Mouse (Mus musculus) kidney, postnatal 25 days (tissue): ENCODE results near the gene Dnmt3l.
"Not testable (repeated sequence)": the region's sequence is repeated elsewhere in the genome, so short reads cannot be mapped to it uniquely, and the experiment has no call there.

ENCODE experiments used
- DNase-seq, 2 experiments: peaks; one replicate each; pipeline ENCODE4 v3.0.0; 2021; ENCODE audit warnings: mixed read lengths in 2 of 2

Dnmt3l gene

DNA sequence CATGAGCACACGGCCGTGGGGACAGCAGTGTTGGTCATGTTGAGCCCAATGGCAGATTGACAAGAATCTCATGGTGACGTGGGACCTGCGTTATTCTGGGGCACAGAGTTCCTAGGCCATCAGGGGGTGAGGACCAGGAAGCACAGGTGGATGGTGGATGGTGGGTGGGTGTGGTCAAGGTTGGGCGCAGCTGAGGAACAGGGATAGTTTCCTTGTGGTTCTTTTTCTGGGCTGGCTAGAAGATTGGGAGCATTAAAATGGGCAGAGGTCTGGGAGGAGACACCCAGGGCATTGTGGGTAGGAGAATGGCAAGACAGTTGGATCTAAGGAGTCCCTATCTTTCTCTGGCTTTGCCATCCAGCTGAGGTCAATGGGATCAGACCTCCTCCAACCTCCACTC is at the start of gene Dnmt3l:
Gene Dnmt3l (plus strand): TSS at position 301 of the 400 bp plus-strand sequence.
- no peak for DNase-seq

DNA sequence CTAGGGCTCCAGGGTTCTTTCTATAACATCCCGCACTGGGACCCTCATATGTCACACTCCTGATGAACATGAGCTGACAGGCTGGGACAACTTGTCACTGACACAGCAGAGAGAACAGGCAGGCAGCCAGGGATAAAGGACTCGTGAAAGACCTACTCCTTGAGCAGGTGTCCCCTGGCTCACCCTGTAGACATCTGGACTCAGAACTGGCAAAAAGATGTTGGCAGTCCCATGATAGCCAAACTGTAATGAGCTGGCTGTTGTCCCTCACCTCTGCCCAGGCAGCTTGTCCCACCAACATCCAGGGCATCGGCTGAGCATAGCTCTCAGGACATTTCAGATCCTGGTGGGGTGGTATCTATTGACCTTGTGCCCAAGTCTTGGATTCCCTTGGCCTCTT is 46.1 kb upstream of the Dnmt3l start:
- DNase-seq: no peak

DNA sequence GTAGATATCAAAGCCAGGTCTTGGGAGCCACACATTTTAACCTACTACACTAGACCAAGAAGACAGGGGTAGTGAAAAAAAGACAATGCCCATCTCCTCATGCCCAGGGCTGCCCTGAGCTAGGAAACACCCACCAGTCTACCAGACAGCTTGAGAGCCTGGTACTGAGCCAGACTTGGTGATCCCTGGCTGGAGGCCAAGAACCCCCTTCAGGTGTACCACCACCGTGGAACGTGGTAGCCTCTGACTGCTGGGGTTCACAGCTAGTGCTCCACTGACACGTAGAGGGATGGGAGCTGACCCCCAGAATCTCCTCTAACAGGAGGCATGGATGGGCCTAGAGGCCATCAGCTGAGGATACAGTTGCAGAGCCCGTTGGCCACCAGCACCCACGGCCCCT is 41.5 kb upstream of the Dnmt3l start:
- DNase-seq: no peak

DNA sequence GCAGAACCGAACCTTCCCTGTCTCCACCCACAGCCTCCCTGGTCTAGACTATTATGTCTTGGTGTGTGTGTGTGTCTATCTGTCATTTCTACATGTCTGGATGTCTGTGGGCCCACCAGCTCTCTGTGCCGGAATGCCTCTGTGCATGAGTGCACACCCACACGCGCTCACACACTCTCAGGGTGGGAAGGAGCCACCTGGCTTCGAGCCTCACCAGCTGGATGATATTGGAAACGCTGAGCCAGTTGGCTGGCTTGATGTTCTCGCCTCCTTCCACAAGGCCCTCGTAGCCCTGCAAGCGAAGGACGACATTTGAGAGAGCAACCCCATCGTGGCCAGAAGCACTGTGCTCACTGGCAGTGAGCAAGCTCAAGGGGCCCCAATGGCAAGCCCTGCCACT is 40.0 kb upstream of the Dnmt3l start:
- no peak for DNase-seq

DNA sequence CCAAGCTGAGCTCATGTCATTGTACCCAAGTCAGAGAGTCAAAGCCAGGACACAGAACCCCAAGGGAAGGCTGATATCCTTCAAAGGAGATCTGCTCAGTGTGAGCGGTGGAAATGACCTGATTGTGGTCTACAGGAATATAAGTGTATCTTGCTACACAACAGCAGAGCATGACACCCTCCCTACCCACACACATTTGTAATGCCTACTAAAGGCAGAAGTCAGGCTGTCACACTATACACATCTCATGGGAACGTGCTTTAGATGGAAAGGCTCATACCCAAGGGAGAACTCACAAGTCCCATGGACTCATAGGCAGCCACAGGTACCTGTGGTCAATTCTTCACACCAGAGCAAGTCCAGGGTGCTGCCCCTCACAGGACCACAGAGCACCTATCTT is 39.4 kb upstream of the Dnmt3l start:
- DNase-seq: no peak

DNA sequence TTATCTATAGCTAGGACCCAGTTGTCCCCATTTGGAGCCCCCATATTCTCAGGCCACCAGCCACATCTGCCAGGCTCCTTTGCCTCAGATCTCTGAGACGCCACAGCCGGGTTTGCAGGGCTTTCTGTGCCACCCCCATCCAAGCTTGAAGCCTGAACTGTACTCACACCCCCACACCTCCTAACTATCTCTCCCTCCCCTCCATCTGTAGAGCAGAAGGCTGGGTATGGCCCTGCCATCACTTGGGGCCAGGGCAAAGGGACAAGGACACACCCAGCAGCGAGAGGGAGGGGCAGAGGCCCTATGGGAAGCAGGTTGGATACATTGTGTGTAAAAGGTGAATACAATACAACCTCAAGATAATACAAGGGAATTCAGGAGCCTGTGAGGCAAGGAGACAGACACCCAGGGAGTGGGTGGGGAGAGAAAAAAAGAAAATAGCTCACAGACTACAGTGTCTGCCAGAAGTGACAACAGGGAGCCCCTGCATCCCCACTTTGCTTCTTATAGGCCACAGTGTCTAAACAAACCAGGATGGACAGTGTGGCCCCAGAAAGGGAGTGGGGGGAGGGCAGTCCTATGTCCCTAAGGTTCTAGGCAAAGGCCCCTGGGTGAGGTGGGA is 37.2 kb upstream of the Dnmt3l start:
- DNase-seq: no peak

DNA sequence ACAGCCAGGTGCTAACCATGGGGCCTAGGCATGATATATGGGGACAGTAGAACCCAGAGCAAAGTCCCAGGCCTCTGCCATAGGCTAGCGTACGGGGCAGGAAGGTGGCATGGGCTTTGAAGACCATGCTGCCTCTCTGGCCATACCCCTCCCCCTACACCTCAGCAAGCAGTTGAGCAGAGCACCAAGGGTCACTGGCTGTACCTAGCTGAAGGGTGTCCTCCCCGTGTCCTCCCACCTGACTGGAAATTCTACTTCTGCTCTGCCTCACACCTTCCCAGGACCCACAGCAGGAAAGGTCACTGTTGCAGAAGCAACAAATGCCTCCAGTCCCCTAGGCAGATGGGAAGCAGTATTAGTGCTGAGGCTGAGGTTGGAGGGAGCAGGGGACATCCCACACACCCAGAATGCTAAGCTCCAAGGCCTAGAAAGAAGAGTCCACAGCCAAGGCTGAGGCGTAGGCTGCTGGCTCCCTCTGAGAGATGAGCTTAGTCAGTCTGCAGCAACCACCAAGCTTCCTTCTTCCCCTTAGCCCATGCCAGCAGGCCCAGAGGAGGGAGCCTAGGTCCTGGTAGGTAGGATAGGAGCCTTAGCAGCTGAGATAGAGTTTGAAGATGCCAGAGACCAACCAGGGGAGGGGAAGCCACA is 35.8 kb upstream of the Dnmt3l start:
- DNase-seq: peak in 1 of 2 experiments; percentile 79

DNA sequence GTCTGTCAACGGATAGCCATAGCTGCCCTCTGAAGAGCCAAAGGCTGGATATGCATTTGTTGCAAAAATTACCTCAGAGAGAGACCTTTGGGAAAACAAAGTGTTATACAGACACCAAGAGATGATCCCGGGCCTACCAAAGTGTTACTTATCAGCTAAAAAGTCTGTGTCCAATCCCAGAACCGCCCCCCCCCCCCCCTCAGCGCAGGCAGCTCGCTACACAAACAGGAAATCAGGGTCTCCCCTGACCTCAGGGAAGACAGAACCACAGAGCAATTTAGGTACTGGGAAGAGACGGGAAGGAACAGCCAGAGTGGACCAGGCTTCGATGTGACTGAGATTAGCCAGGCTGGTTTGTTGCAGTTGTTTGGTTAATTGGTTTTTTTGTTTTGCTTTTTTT is 34.5 kb upstream of the Dnmt3l start:
- DNase-seq: no peak

DNA sequence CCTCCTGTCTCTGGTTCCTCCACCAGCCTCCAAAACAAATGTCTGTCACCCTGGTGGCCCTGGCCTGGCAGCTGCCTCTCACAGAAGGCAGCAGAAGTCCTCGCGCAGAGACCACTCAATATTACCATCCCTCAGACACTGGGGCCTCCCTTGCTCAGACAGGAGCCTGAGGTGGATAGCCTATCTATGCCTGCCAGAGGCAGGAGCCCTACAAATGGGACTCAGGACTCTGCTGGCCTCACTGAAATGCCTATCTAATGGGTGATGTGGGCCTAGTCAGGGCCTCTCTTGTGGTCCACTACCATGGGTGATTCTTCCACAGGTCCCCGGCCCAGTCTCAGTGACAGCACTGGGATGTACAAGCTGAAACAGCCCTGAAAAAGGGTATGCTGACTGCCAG is 33.6 kb upstream of the Dnmt3l start:
- no peak for DNase-seq

DNA sequence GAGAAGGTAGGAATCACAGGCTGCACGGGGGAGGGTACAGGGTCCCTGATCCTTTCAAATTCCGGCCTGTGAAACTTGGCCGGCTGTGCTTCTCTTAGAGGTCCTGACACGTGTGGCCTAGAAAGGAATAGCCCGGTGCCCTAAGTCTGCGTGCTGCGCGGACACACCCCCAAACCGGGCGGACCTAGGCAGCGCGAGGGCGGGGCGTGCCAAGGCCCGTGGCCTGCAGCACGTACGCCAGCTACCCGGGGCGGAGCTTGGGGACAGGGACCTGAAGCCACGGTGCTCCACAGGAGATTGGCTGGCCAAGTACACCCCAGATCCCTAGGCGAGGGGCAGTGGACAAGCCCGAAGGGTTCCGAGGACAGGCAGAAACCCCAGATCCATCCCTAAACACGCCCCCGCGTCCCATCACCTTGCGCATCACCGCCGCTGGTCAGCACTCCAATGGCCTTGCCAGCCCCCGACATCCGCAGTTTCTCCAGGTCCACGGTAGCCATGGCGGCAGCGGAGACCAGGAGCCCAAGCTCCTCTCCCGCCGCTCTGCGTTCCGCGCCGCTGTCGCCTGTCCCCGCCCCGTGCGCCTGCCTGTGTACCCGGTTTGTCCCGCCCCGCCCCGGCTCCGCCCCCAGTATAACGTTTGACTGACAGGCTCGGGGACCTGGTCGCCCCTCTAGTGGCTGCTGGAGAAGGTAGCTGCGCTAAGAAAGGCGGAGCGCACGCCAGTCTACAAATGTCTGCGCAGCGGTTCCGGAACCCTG is 32.4 kb upstream of the Dnmt3l start:
- DNase-seq: peak; percentile 98 to 99

DNA sequence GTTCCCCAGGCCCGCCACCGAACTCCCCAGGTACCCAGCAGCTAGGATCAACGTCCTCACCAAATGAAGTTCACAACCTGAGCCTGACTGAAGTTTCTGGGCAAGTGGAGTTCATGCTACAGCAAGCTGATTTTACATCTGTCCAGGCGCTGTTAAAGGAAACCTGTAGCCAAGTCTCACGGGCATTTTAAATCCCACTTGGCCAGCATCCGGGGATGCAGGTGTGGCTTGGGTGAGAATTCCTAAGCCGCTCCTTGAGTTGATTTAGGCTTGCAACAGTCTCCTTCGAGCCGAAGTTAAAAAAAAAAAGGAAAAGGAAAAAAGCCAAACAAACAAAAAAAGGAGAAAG is 31.8 kb upstream of the Dnmt3l start, which contains the start of gene Pfkl:
Gene Pfkl (minus strand): TSS at position 139 of the 349 bp plus-strand sequence.
- DNase-seq: no peak

DNA sequence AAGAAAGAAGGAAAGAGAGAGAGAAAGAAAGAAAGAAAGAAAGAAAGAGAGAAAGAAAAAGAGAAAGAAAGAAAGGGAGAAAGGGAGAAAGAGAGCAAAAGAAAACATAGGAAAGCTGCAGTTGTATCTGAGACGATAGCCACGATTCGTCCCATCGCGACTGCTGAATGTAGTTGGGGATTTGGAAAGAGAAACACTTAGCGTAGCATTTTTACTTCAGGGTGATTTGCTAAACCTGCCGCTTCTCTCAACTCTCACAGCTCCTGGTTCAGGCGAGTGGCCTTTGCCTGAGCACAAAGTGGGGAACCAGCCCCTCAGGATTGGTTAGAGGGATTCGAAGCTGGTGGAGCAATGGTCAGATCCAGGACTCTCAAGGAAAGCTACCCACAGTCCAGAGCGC is 31.4 kb upstream of the Dnmt3l start:
- no peak for DNase-seq

DNA sequence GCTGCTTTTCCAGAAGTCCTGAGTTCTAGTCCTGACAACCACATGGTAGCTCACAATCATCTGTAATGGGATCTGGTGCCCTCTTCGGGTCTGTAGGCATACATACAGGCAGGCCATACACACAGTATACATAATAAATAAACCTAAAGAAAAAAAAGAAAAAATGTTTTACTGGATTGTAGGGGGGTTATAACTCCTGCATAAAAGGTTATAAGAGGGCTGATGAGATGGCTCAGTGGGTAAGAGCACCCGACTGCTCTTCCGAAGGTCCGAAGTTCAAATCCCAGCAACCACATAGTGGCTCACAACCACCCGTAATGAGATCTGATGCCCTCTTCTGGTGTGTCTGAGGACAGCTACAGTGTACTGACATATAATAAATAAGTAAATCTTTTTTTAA is 30.6 kb upstream of the Dnmt3l start:
- DNase-seq: not testable (repeated sequence)

DNA sequence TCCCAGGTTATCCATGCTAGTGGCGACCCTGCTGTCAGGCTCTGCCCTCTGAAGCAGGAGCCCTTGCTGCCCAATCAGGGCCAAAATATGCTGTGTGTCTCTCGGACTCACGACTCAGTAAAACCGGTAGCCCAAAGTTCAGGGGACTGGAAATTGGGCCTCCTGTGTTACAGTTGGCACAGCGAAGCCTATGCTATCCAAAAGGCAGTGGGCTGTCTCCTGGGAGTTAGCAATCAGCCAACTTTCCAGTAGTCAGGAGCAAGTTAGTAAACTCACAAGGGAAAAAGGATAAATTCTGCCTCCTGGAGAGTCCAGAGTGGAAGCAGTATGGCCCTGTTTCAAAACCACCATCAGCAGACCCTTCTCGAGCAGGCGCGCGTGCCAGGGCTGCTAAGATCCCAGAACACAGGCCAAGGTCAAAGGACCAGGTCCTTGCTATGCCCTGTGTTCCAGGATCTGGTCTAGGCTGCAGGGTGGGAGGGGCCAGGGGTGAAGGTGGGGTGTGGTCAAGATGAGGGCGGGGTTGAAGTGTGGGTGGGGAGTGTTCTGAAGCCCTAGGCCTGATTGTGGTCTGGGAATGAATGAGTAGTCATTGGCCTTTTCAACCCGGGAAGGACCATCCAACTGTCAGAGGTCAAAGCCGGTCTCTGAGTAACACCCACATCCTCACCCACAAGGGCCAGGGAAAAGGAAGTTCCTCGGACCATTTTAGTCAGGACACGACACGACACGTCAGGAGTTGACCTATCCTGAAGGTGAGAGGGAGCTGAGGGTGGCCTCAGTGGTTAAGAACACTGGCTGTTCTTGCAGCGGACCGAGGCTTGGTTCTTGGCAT is 28.9 kb upstream of the Dnmt3l start:
- DNase-seq: no peak

DNA sequence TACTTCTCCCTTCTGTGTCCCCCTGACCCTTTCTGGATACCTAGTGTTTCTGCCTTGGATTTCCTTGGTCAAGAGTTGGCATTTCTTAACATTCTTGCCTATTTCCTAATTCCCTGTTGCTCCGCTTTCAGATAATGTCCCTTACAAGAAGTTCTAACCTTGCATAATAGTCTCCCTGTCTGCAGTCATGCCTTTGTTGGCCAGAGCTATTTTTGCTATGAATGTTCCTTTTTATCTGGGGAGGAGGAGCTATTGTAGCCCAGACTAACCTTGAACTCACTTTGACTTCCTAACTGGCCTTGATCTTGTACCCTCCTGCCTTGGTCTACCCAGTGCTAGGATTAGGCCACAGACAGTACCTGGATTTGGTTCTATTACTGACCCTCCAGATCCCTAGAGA is 26.3 kb upstream of the Dnmt3l start:
- DNase-seq: no peak

DNA sequence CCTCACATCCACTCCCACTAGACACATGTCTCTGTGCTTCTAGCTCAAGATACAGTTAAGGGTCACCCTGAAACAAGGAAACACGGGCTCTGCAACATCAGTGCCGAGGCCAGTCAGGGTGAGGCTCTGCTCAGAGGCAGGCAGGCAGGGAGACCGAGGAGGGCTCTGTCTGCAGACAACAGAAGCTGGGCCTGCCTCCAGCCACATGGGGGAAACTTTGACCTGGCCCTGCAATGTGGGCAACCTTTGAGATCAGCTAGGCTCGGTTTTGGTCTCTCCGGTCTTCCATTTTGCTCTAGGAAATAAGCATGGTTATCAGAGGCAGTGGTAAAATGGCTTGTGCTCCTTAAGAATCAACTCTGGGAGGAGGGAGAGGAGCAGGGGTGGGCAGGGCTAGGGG is 25.4 kb upstream of the Dnmt3l start:
- DNase-seq: peak; percentile 50 to 73

DNA sequence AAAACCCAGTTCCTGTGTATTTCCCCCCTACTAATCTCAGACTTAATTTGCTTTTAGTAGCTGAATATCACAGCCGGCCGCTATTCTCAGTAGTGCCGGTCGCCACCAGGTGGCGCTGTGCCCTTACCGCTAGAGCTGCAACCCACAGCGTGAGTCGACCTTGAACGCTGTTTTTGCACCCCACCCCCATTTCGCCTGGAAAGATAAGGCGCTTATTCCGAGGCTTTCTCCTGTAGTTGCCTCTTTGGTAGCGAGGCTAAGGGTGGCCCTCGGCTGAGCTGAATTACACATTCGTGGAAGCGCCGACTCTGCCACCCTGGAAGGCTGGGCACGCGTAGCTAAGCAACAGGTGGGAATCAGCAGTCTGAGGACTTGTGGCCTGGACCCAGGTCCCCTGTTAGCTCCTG is 22.9 kb upstream of the Dnmt3l start:
- DNase-seq: peak; percentile 86 to 90

DNA sequence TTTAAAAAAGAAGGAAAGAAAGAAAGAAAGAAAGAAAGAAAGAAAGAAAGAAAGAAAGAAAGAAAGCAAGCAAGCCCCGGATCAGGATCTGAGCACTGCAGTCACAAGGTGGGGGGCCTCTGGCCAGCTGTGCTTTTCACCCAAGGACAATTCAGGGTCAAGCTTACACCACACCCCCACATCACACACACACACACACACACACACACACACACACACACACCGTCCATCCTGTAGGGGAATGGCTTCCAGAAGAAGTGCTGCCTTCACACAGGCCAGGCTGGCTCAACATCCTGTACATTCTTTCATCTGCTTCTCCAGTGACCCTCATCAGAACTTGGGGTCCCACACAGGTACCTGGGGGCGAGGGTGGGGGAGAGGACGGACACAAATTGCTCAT is 22.5 kb upstream of the Dnmt3l start:
- DNase-seq: peak in 1 of 2 experiments; percentile 8

DNA sequence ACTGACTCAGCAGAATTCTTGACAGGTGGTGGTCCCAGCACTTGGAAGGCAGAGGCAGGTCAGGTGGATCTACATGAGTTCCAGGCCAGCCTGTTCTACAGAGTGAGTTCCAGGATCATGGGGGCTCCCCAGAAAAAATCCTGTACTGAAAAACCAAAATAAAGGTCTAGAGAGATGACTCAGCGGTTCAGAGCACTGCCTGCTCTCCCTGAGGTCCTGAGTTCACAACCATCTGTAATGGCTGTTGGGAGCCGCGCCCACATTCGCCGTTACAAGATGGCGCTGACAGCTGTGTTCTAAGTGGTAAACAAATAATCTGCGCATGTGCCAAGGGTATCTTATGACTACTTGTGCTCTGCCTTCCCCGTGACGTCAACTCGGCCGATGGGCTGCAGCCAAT is 21.8 kb upstream of the Dnmt3l start:
- DNase-seq: not testable (repeated sequence)

DNA sequence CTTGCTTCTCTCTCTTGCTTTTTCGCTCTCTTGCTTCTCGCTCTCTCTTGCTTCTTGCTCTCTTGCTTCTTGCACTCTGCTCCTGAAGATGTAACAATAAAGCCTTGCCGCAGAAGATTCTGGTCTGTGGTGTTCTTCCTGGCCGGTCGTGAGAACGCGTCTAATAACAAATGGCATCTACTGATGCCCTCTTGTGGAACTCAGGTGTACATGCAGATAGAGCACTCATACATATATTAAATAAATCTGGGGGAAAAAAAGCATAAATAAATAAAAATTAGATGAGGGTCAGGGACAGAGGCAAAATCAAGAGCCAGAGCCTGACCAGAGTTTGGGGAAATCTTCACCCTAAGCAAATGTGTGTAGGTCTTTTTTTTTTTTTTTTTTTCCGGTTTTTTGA is 16.3 kb upstream of the Dnmt3l start:
- DNase-seq: not testable (repeated sequence)

DNA sequence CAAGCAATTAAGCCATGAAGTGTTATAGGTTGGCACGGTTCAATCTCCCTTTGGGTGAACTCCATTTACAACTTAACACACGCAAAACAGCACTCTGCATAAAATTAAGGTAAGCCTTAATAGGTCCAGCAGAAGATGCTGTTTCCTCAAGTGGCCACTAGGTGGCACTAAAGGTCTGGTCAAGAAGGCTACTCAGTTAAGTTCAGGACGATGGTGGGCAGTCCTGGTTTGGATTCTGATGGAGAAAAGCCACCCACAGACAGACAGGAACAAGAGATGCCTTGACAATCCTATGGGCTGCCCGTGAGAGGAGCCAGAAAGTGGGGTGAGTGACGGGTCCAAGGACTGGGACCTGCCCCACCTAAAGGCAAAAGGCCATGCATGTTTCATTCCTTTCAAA is 13.6 kb upstream of the Dnmt3l start:
- DNase-seq: peak; percentile 77 to 82

DNA sequence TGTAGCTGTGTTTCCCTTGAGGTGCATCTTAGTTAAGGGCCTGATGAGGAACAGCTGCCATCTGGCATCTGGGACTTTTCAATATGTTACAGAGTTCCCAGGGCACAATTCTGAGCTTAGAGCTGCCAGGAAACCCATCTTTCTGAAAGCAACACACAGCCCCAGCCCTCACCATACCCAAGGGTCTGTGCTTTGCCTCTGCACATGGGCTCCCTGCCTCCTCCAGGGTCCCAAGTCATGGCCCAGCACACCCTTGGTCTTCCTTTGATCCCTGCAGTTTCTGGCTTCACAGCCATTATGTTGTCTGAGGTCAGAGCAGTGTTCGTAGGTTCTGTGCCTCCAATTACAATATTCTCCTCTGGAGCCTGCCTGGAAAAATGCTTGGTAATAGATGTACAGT is 12.7 kb upstream of the Dnmt3l start:
- DNase-seq: no peak

DNA sequence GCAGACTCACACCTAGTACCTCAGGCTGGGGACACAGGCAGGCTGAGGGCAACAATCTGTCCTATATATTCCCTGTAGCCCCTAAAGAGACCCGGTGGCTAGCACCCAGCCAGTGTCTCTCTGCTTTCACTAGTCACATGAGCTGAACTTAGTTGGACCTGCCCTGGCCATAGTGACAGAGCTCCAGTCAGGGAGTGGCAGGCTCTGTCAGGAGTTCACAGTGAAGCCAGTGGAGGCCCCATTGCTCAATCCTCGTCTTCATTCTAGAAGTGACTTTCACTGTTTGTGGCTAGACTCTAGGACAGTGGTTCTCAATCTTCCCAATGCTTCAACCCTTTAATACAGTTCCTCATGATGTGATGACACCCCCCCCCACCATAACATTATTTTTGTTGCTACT is 9.8 kb upstream of the Dnmt3l start:
- no peak for DNase-seq
